Mouse (Mus musculus): ENCODE measurements around the gene Fmnl3.

Fmnl3 gene

DNA sequence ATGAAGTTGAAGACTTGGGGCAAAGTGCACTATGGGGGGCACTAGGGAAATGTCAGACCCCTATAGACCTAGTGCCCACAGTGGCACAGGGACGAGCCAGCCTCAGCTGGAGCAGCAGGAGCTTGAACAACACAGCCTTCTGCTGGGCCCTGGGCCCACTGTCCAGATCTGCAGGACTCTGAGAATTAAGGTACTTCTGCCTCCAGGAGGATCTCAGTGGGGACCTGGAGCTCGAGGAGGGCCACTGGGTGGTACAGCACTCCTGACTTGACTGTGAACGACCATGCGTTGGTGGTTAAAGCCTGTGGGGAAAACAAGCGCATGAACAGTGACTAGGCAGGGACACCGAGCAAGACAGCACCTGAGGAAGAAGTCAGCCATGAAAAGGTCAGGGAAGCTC lies 52.2 kb downstream of the Fmnl3 start:
- DNase-seq (ENCODE audit: low spot score in 2 of 2), result no peak

DNA sequence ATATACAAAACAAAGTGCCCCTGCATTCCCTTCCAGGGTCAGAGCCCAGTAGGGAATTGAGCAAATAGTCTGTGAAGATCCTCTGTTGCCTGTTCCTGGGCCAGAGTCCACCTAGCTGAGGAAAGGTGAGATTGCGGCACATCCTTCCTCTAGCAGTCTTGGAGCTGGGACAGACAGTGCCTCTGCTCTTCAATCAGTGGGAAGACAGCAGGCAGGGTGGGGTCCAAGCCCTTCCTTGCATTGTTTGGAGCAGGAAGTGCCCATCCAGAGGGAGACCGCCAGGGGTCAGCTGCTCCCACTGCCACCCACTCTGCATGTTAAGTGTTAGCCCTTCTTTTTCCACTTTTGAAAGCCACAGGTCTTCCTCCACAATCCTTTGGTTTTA lies 53.0 kb downstream of the Fmnl3 start:
- DNase-seq (ENCODE audit: low spot score in 2 of 2), result no peak

DNA sequence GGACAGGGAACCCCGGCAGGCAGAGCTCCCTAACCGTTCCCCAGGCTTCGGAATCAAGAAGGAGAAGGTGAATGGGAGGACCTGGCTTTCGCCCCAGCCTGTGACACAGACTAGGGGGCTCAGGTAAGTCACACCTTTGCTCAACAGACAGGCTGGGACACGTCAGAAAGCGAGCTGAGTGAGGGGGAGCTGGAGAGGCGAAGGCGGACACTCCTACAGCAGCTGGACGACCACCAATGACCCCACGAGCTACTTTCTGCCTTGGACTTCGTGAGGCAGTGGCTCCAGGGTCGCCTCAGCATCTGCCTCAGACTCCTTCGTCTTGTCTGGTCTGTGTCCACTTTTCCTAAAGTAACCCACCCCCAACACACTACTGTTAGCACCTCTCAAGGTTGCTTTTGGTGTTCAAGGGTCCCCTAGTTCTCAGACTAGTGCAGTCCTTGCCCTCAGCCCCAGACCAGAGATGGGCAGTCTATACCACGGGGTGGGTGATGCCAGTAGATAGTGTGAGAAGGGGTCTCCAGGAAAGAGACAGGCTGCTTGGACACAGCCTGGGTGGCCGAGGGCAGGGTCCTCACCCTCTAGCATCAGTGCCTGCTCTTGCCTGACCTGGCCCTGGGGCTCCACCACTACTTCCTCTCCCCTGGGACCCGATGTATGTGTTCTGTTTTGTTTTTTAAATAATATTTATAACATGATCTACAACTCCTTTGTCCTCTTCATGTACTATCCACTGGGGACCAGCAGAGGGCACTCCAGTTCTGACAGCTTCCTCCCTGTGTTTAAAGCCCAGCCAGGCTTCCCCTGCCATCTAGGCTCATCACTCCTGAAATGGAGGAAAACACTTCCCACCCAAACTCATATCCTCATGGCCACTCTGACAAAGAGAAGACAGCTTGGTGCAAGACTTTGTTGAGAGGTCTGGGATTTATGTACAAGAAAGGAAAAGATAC lies 53.7 kb downstream of the Fmnl3 start:
- peak; percentile 68 to 84 for DNase-seq (ENCODE audit: low spot score in 2 of 2)

DNA sequence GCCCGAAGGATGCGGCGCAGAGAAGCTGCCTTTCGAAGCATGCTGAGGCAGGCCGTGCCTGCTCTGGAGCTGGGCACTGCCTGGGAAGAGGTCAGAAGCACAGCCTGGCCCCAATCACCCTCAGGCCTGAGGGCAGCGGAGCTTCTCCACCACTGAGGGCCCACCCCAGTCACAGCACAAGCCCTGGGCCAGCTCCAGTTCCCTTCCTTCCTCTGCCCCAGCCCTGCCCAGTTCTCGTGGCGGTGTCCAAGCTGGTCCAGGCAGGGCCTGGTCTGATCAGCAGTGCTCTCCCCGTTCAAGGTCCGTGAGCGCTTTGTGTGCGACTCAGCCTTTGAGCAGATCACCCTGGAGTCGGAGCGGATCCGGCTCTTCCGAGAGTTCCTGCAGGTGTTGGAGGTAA lies 55.4 kb downstream of the Fmnl3 start:
- DNase-seq (ENCODE audit: low spot score in 2 of 2), result no peak

DNA sequence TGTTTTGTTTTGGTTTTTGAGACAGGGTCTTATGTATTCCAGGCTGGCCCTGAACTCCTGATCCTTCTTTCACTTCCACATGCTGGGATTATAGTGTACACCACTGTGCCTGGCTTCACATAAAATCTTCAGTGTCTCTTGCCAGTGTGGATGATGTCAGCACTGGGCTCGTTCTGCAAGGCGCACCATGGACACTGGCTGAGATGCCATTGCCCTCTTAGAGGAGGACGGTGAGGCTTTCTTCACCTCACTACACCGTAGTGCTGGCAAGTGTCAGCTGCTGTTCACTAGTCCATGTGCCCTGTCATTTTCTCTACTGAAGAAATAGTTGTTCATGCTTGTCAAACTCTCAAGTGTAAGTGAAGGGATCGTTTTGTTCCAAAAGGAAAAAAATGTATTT lies 59.7 kb downstream of the Fmnl3 start:
- DNase-seq (ENCODE audit: low spot score in 2 of 2), result no peak

DNA sequence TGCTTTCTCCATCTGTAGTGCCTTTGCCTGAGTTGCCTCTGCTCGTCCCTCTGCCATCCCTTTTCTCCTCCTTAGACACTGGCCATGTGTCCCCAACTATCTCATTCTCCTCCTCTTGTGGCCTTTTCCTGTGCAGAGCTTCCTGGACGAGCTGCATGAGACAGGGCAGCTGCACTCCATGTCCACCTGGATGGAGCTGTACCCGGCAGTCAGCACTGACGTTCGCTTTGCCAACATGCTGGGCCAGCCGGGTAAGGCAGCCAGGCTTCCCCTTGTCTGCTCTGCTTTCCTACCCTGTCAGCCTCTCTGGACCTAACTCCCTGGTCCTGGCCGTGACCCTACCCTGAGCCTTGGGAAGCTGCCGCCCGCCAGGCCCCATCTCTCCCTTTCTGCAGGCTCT lies 60.7 kb downstream of the Fmnl3 start:
- no peak for DNase-seq (ENCODE audit: low spot score in 2 of 2)

DNA sequence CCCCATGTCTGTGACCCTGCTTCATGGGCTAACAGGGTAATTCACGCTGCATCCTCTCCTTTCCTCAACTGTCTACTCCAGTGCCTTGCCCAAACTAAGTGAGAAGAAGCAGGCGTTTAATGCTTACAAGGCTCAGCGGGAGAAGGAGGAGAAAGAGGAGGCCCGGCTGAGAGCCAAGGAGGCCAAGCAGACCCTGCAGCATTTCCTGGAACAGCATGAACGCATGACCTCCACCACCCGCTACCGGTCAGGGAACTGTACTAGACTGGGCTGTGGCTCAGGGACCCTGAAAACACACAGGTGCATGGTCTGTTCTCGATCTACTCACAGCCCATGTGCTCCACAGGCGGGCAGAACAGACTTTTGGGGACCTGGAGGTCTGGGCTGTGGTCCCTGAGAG lies 62.8 kb downstream of the Fmnl3 start:
- no peak for DNase-seq (ENCODE audit: low spot score in 2 of 2)

DNA sequence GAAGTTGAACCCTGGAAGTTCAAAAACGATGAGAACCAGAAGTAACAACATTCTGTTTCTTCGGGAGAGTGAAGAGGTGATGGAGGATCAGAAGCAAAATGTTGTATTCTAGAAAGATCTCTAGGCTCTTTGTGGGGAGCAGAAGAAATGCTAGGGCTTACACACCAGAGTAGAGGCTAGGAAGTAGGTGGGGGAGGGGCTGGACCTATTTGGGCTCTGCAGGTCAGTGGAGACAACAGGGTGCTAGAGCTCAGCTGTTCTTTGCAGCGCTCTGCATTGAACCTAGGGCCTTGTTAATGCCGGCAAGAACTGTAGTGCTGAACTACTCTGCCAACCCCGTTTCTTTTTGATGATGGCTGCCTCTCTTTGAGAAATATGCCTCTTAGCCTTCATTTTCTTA lies 74.1 kb downstream of the Fmnl3 start:
- no peak for DNase-seq (ENCODE audit: low spot score in 2 of 2)

DNA sequence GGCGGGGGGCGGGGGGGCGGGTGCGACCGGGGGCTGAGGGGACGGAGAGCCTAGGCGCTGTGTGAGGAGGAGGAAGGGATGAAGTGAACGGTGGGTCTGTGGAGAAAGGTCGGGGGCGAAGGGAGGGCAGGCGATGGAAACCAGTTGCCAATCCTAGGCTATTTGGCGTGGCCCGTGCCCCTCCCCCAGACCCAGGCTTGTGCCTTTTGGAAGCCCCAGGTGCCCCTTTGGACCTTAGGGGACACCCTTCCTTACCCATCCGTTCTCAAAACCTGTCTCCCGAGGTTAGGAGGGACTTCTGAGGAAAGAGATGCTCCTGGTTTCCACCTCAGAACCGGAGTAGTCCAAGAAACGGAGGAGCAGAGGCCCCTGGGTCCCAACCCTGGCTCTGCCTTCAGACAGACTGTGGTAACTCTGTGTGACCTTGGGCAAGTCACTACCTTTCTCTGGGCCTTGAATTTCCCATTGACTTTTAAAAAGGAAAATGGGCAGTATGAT lies 74.7 kb downstream of the Fmnl3 start, which contains the start of gene Fam186b:
Gene Fam186b, minus strand, starts transcription at position 405 of the 498 bp plus-strand sequence.
- no peak for DNase-seq (ENCODE audit: low spot score in 2 of 2)

DNA sequence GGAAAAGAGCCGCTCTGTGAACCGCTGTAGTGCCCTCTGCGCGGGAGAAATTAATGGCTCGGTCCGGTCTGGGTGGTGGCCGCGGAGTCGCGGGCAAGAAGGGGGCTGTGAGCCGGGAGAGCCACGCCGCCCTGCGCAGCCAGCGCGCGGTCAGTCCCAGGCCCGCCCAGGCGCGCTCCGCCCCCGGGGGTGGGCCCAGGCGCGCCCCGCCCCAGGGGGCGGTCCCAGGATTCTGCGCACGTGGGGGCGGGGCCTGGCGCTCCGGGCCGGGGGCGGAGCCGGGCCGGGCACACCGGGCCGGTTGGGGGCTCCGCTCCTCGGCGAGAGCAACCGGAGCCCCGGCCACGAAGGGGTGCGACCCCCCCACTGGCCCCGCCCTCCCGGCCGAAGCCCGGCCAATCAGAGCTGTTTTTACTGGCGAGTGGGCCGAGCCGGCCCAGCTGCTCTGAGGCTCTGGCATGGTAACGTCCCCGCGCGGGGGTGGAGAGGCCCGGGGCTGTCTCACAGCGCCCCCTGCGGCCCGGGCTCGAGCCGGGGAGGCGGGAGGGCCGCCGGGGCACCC lies 75.4 kb downstream of the Fmnl3 start, which contains the start of gene Prpf40b:
Gene Prpf40b, plus strand, starts transcription at position 275 of the 562 bp plus-strand sequence.
- DNase-seq (ENCODE audit: low spot score in 2 of 2), result peak; percentile 95 to 96

DNA sequence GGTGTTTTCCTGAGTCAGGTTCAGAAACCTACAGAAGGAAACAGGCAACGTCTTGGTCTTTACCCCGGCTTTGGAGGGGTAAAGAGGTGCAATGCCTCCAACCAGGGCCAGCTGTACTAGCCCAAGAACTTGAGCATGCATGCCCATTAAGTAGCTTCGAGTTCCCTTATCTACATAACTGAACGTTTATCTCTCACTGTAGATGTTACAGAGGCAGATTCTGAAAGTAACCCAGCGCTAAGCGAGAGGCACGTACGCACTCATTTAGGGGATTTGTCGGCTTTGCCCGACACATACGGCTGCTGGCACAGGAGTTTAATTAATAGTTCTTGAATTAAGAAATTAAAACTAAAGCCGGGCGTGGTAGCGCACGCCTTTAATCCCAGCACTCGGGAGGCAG lies 76.0 kb downstream of the Fmnl3 start:
- DNase-seq (ENCODE audit: low spot score in 2 of 2), result no peak

DNA sequence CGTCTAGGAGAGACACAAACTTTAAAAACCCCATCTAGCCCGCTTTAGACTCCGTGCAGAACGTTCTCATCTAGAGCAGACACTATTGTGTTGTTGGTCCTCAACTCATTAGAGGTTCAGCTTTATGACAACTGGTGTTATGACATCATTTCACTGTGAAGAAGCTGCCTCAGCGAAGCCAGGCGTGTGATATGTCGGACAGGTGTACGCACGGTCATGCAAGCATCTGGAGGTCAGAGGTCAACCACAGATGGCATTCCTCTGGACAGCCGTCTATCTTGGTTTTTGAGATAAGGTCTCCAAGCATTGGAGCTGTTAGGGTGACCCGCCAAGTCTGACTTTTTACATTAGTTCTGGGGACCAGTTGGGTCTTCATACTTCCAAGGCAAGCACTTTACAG lies 79.7 kb downstream of the Fmnl3 start:
- no peak for DNase-seq (ENCODE audit: low spot score in 2 of 2)

DNA sequence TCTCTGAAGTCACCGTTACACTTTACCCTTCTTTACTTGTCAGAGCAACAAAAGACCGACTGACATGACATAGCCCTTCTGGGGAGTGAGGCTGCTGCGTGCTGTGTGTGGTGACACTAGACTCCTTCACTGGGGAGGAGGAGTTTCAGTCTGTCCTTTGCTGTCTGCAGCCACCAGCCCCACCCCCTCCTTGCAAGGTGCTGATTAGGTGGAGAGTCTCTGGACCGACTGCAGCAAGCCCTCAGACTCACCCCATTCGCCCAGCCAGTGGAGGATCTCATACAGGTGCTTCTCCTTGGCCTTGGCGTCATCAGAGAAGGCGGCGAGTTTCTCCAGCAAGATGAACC lies 85.1 kb downstream of the Fmnl3 start:
- no peak for DNase-seq (ENCODE audit: low spot score in 2 of 2)

DNA sequence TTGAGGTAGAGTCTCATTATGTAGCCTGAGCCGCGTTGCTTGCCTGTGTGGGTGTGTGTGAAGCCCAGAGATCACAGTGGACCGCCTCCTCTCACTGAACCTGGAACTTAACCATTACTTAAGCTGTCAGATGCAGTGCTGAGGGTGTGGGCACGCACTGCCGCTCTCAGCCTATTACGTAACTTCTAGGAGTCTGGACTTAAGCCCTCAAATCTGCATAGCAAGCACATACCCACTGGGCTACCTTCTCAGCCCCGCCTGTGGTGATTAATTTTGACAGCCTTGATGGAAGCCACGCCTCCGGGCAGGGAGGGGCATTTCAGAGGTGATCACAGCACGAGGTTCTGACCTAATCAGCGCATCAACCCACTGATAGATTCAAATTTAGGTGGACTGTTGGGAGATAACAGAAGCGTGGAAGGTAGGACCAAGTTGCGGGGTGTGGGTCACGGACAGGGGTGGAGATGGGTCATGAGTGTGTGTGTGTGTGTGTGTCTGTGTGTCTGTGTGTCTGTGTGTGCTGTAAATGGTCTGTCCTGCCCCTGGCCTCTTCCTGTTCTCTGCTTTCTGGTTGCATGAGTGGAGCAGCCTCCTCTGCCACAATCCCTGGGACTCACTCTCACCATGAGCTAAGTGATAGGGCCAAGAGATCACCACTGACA lies 85.6 kb downstream of the Fmnl3 start:
- no peak for DNase-seq (ENCODE audit: low spot score in 2 of 2)

DNA sequence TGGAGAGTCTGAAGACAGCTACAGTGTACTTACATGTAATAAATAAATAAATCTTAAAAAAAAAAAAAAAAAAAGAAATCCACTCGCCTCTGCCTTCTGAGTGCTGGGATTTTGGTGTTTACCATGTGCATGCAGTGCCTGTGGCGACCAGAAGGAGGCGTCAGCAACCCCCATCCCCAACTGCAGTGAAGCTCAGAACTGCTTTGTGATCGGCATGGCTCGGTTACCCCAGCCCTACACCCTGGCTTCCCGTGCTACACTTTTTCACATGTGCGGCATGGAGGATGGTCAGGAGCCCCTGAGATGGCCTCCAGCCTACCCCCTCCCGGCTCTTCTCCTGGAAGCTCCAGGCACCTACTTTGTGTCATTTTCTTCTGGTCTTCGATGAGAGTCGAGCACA lies 86.8 kb downstream of the Fmnl3 start:
- no peak for DNase-seq (ENCODE audit: low spot score in 2 of 2)

DNA sequence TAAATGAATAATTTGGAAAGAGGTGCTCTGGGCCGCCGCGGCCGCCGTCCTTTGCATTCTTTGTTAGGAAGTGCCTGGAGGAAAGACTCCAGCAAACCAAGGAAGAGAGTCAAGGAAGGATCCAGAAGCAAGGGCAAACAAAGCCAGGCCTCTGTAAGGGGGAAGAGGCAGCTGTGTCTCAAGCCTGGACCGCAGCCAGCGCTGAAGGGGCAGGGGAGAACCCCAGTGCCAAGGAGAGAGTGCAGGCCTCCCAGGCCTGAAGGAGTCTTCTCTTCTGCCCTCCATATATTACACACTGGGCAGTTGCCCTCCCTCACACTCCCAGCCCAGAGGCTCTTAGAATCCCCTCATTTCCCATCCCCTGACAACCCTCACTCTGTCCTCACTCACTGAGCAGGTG lies 92.0 kb downstream of the Fmnl3 start:
- no peak for DNase-seq (ENCODE audit: low spot score in 2 of 2)

DNA sequence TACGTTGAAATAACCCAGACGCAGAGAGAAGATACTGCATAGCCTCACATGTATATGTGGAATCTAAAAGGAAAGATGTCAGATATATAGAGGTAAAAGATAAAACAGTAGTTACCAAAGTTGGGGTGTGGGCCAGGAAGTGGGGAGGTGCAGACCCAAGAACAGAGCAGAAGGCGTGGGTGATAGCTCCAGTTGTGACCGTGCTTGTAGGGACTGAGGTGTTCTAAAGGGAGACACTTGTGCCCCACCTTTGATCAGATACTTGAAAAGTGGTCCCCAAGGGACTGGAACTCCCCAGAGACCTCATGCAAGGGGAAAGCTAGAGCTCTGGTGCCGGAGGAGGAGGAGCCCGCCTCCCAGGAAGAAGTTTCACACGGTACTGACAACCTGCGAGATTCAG lies 94.2 kb downstream of the Fmnl3 start:
- DNase-seq (ENCODE audit: low spot score in 2 of 2), result no peak
